Mouse (Mus musculus) adrenal gland (tissue): ENCODE results near the gene Cdk14.
"Not testable (repeated sequence)": the region's sequence is repeated elsewhere in the genome, so short reads cannot be mapped to it uniquely, and the experiment has no call there.

Experiments
- intact Hi-C: fragments of 180-260 bp; cut with DNase I; formaldehyde crosslinking; loops from one replicate; pipeline ENCODE4 v1.15.1; 2025

Gene Cdk14

DNA sequence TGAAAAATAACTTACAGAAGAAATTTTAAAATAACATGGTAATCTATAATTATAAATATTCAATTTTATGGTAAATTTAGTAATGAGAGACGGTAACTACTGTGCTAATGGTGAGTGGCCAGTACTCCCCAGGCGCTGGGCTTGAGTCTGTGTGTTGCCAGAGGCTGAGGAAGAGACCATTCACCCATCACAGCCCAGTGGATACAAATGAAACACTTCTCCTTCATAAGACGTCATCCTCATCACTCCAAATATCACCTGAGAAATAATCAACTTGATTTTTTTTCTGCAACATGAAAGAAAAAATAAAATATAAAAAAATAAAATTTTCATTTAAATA lies 153.4 kb downstream of the Cdk14 start:
- intact Hi-C loops = loop anchor here (1.0 kb wide), 1 partner anchor 304 kb away; no protein-coding TSS in a partner anchor

DNA sequence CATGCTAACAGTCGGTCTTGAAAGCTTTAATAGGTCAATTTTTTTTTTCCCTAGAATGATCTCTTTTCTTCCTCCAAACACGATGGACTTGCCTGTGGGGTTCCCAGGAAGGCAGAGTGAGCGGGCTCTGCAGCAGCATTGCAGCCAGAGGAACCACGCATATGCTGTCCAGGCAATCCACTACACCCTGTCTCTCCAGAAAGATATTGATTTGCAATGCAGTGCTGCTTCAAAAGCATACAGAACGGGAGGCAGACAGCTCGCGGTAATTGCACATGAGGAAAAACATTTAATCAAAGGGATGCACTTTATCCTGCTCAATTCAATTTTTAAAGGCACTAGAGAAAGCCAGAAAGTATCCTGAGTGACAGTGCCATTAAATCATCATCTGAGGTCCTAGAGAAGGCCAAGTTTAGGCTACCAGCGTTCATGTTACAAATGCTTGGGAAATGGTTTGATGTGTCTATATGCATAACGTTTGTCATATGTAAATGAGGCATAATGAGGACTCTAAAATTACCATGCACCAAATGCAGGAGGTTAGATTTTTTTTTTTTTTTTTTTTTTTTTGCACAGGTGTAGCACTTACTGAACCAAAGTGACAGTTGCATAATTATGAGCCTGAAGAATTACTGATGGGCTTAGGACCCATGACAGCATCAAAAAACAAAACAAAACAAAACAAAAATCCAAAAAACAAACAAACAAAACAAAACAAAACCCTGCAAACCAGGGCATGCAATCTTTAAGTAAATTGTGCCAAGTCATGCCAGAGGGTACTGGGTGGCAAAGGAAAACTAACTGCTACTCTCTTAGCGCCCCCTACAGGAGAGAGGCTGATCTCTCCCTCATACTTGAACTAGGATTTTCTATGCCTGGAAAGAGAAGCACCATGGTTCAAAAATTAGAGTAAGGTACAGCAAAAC lies 154.0 kb downstream of the Cdk14 start:
- intact Hi-C loops = loop anchor here (1.0 kb wide), 1 partner anchor 304 kb away; no protein-coding TSS in a partner anchor

- intact Hi-C loops = no loop called here
These were observed 154.7 kb downstream of the Cdk14 start for GRCm38 (mm10) chr5:5265401-5265841.

- intact Hi-C loops = no loop called here
These were observed 155.4 kb downstream of the Cdk14 start for GRCm38 (mm10) chr5:5264712-5265111.

- intact Hi-C loops = no loop called here
These were observed 158.3 kb downstream of the Cdk14 start for GRCm38 (mm10) chr5:5261725-5262296.

DNA sequence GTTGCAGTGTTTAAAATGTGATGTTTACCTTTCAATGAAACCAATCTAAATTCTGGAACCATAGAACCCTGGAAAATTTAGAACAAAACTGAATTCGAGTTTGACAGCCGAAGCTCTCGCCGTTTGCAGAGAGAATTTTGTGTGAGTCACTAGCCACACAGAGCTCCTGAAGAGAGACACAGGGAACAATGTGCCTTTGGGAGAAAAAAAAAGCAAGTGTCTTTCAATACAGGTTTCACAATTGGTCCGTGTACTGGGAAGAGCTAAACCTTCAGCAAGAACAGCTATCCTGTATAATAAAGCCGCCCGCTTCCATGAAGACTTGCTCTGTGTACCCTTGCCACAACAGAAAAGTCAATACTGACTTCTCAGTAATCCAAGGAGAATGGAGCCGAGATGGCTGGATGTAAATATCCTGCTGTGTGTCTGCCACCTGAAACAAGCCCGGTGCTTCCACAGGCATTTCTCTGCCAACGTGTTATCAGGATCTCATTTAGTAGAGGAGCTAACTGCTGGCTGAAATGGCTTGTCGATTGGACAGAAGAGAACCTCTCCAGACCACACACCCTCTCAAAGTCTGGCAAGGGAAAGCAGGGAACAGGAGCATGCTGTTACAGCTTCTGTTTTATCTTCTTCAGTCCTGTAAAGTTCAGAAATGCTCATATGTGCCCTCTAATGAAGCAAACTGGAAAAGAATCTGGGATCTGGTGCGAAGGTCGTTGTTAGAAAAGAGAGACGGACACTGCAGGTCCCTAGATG lies 159.0 kb downstream of the Cdk14 start:
- intact Hi-C loops = no loop called here

GRCm38 (mm10) chr5:5260309-5260708 lies 159.8 kb downstream of the Cdk14 start:
- intact Hi-C loops = no loop called here

- intact Hi-C loops = no loop called here
These were observed 165.7 kb downstream of the Cdk14 start for GRCm38 (mm10) chr5:5254391-5254790.

GRCm38 (mm10) chr5:5253177-5253576 lies 166.9 kb downstream of the Cdk14 start:
- intact Hi-C loops = no loop called here

DNA sequence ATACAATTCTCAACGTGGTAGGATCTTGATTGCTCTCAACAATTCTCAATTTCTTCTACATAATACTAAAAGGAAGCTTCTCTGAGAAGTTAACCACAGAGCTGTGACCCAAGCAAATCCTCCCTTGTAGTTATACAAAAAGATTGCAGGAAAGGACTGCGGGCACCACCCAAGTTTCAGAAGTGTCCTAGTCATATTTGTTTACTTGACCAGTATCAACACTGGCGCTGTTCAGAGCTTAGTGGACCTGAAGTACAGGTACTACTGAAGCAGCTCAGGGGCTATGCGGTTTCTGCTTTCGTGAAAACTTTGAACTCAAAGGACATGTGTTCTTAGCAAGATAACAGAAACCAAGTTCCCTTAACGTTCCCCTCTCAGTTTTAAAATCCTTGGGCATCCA lies 172.4 kb downstream of the Cdk14 start:
- intact Hi-C loops = no loop called here

DNA sequence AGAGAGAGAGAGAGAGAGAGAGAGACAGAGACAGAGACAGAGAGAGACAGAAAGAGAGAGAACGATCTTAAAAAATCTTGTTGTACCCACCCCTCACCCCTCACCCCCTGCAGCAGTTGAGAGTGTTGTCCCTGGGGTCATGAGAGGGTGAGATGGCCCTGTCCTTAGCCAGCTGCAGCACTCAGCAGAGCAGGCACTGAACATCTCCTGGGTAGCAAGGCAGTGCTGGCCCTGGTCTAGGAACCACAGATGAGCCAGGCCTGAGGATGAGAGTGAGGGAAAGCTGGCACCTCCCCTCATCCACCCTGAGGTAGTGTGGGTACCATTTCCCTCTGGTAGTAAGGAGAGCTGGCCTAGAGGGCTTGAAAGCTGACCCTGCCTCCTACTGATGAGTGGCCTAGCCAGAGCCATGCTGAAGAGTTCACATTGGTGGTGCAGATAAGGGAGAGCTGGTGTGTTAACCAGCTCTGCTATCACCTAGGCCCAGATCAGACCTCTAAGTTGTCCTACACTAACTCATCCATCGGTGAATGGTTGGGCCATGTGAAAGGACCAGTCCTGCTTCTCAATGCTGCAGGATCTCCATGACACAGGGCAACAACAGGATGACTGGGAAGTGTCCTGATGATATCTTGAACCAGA lies 173.5 kb downstream of the Cdk14 start:
- intact Hi-C loops = no loop called here

DNA sequence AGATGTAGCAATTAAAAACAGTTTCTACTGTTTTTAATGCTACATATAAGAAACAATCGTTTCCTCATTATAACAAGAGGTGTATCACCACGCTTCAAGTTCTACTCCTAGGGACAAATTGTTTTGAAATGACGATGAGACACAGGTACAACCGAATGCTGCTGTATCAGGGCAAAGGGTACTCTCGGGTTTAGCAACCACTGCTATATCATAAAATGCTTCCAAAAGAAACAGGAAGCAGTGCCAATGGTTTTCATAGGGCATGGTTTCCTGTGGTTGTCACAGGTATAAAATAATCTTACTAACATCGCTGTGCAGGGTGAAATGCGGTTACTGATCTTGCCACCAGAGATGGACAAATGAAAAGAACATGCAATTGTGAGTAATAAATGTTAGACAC lies 174.9 kb downstream of the Cdk14 start:
- intact Hi-C loops = no loop called here

GRCm38 (mm10) chr5:5243648-5244047 lies 176.5 kb downstream of the Cdk14 start:
- intact Hi-C loops = no loop called here

- intact Hi-C loops = no loop called here
These were observed 177.4 kb downstream of the Cdk14 start for GRCm38 (mm10) chr5:5242704-5243103.

GRCm38 (mm10) chr5:5241088-5241487 lies 179.0 kb downstream of the Cdk14 start:
- intact Hi-C loops = no loop called here

DNA sequence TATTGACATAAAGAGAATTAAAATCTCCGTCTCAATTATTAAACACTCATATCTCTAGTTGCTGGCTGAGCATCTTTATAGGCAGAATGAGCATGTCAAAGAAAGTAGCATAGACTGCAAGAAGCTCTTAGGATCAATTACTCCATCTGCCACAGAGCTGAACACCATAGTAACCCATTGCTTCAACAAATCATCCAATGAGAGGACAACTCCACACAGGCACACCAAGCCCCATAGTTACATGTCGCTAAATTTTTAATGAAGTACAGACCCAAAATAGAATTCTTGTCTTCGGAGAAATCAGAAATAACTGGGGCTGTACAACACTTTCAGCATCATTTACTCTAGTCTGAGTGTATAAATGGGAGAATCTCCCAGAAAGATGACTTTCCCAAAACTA lies 180.0 kb downstream of the Cdk14 start:
- intact Hi-C loops = no loop called here

DNA sequence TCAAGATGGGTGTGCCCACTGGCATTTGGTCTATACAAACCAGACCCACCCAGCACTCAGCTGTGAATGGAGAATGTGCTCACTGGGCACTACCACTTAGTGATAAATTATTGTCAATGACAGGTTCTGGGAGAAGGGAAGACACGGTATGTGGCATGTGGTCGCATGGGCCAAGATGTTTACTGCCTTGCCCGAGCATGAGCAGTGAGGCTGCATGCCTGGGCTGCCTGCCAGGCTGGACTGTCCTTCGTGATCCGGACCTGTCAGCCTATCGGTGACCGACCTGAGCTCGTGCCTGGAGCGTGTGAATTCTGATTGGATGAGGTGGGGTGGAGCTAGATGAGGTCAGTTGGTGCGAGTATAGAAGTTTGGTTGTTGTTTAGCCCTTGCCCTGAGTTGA lies 185.2 kb downstream of the Cdk14 start:
- intact Hi-C loops = not testable (repeated sequence)

DNA sequence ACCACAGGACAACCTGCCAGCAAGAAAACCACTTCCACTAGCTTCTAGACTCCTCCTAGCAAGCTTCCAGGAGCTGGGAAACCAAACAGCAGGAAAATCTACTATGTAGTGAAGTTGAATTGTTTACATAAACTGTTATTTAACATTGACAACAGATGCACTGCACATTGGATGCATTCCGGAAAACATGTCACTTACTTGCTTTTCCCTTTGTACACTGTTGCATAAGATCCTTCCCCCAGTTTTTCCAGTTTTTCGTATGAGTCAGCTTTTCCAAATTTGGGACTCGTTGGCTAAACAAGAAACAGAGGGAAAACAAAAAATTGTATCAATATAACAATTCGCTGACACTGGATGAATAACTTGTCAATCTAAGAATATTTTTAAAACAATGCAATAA lies 193.1 kb downstream of the Cdk14 start:
- intact Hi-C loops = no loop called here

- intact Hi-C loops = no loop called here
These were observed 208.4 kb downstream of the Cdk14 start for GRCm38 (mm10) chr5:5211780-5212135.

GRCm38 (mm10) chr5:5211034-5211779 lies 208.9 kb downstream of the Cdk14 start:
- intact Hi-C loops = no loop called here

DNA sequence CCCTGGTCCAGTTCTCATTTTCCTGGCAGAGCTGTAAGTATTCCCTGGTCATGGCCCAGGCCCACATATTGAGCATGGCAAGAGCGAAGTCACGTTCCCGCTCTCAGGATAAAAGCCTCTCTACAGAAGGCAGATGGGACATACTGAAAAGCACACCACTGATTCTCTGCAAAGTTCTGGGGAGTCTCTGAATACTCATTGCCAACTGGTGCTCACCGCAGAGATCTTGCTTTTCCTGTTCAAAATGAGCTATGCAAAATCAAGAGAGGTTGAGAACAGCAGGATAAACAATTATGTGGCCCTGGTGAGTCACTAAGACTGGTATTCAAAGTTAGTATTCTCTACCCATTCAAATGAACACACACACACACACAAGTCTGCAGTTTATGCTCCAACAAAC lies 212.1 kb downstream of the Cdk14 start:
- intact Hi-C loops = no loop called here
